Mouse (Mus musculus) thymus, adult 2 months (tissue): ENCODE data around the gene Ptprg. TPM values are rescaled to one million over a fixed set of nuclear protein-coding genes. Genes with fewer than 3 reads are reported as not detected.

Source experiments
- DNase-seq: peaks from one replicate; pipeline ENCODE4 v3.0.0; 2021
- H3K27ac ChIP-seq: fragments of 200-500 bp; 2 replicates; pipeline ENCODE4 v1.5.1; 2012; ENCODE audit warnings: low read length, control low read depth; ENCODE audit not compliant: control insufficient read depth, insufficient read depth
- H3K27me3 ChIP-seq: fragments of 200-500 bp; 2 replicates; pipeline ENCODE4 v1.6.1; 2012; ENCODE audit warnings: mild to moderate bottlenecking, low read length, moderate library complexity, mixed read lengths; ENCODE audit not compliant: control insufficient read depth, insufficient read depth
- H3K36me3 ChIP-seq: fragments of 200-500 bp; 2 replicates; pipeline ENCODE4 v1.6.1; 2012; ENCODE audit warnings: mild to moderate bottlenecking, low read length, moderate library complexity; ENCODE audit not compliant: control insufficient read depth, insufficient read depth
- H3K4me1 ChIP-seq: fragments of 200-500 bp; replicated peaks from 2 replicates; pipeline ENCODE4 v1.6.1; 2012; ENCODE audit warnings: low read length; ENCODE audit not compliant: control insufficient read depth, insufficient read depth
- H3K4me3 ChIP-seq: fragments of 200-500 bp; 2 replicates; pipeline ENCODE4 v1.5.1; 2012; ENCODE audit warnings: mild to moderate bottlenecking, low read length, control low read depth, moderate library complexity; ENCODE audit not compliant: control insufficient read depth, insufficient read depth
- CTCF ChIP-seq: fragments of 200-500 bp; IDR thresholded peaks from 2 replicates; pipeline ENCODE4 v1.5.1; 2012; ENCODE audit warnings: mild to moderate bottlenecking, control low read depth, low read length, moderate library complexity, borderline replicate concordance; ENCODE audit not compliant: control insufficient read depth, poor library complexity, insufficient read depth; ENCODE audit errors: extremely low read depth
- POLR2A ChIP-seq: fragments of 200-500 bp; IDR thresholded peaks from 2 replicates; pipeline ENCODE4 v1.6.1; 2012; ENCODE audit warnings: mild to moderate bottlenecking, low read length, control low read depth, moderate library complexity; ENCODE audit not compliant: control insufficient read depth, poor library complexity, insufficient read depth; ENCODE audit errors: extremely low read depth
- WGBS: fragments of 180-500 bp; shearing (Covaris S2); methylation state at CpG from one replicate; pipeline ENCODE4 v1.1.7; 2018; 5-methylcytosine and 5-hydroxymethylcytosine counted together
- polyA plus RNA-seq: library from polyadenylated mRNA; depleted of rRNA; stranded (reverse); fragments of >200 nt; gene quantifications from 2 replicates; pipeline ENCODE4 v1.2.3, GENCODE M21; 2012

Gene Ptprg
- polyA plus RNA-seq, 1 experiment: 12.3 TPM

GRCm38 (mm10) chr14:12105593-12105992 is 552.3 kb downstream of the Ptprg start:
- TF ChIP-seq POLR2A: no peak
- no peak for TF ChIP-seq CTCF
- Histone ChIP-seq H3K4me1 (no peaks in the 10 kb centered on the region), H3K4me3 (no peak overlapping the region), H3K36me3 (no peaks in the 10 kb centered on the region), H3K27me3 (no peaks in the 10 kb centered on the region; the same call in 1 of the 2 replicates), H3K27ac (no peak overlapping the region)
- DNase-seq: no peak
- 89% methylated on average over 3 of the region's 3 CpGs for WGBS

GRCm38 (mm10) chr14:12107459-12107858 is 554.1 kb downstream of the Ptprg start:
- TF ChIP-seq CTCF: no peak
- 87% methylated on average over 7 of the region's 7 CpGs for WGBS

GRCm38 (mm10) chr14:12107991-12108390 is 554.7 kb downstream of the Ptprg start:
- no peaks in the 10 kb centered on the region for H3K36me3 ChIP-seq
- 29% methylated on average over 7 of the region's 7 CpGs for WGBS
- H3K4me3 ChIP-seq: no peak overlapping the region
- no peaks in the 10 kb centered on the region for H3K4me1 ChIP-seq
- H3K27ac ChIP-seq: no peak overlapping the region
- no peak for DNase-seq
- TF ChIP-seq CTCF (no peak), POLR2A (no peak)
- no peaks in the 10 kb centered on the region; the same call in 1 of the 2 replicates for H3K27me3 ChIP-seq

More at GRCm38 (mm10) chr14:12107459-12107858, 554.1 kb downstream of the Ptprg start:
- H3K27me3 ChIP-seq: no peaks in the 10 kb centered on the region; the same call in 1 of the 2 replicates
- H3K4me3 ChIP-seq: no peak overlapping the region
- DNase-seq: no peak
- H3K27ac ChIP-seq: no peak overlapping the region
- no peaks in the 10 kb centered on the region for H3K4me1 ChIP-seq
- H3K36me3 ChIP-seq: no peaks in the 10 kb centered on the region

- H3K36me3 ChIP-seq: no peaks in the 10 kb centered on the region
- no peak overlapping the region for H3K27ac ChIP-seq
- no peak overlapping the region for H3K4me3 ChIP-seq
- no peak for TF ChIP-seq POLR2A
- TF ChIP-seq CTCF: no peak
- H3K27me3 ChIP-seq: no peaks in the 10 kb centered on the region; the same call in 1 of the 2 replicates
- no peak for DNase-seq
- no peaks in the 10 kb centered on the region for H3K4me1 ChIP-seq
- WGBS: 79% methylated on average over 2 of the region's 2 CpGs
These were observed 559.2 kb downstream of the Ptprg start for GRCm38 (mm10) chr14:12112548-12113011.

GRCm38 (mm10) chr14:12113326-12113725 is 560.0 kb downstream of the Ptprg start:
- DNase-seq: no peak
- Histone ChIP-seq H3K4me3 (no peak overlapping the region), H3K36me3 (no peaks in the 10 kb centered on the region), H3K4me1 (no peaks in the 10 kb centered on the region), H3K27ac (no peak overlapping the region), H3K27me3 (no peaks in the 10 kb centered on the region; the same call in 1 of the 2 replicates)
- no peak for TF ChIP-seq POLR2A
- TF ChIP-seq CTCF: no peak
- 73% methylated on average over 5 of the region's 5 CpGs for WGBS

- no peaks in the 10 kb centered on the region for H3K36me3 ChIP-seq
- no peak overlapping the region for H3K27ac ChIP-seq
- no peaks in the 10 kb centered on the region for H3K4me1 ChIP-seq
- TF ChIP-seq POLR2A: no peak
- no peak for TF ChIP-seq CTCF
- 90% methylated on average over 6 of the region's 6 CpGs for WGBS
- no peak overlapping the region for H3K4me3 ChIP-seq
- DNase-seq: no peak
- H3K27me3 ChIP-seq: no peaks in the 10 kb centered on the region; the same call in 1 of the 2 replicates
These were observed 560.7 kb downstream of the Ptprg start for GRCm38 (mm10) chr14:12114016-12114415.

- H3K36me3 ChIP-seq: no peaks in the 10 kb centered on the region
- H3K4me3 ChIP-seq: no peak overlapping the region
- H3K4me1 ChIP-seq: no peaks in the 10 kb centered on the region
- TF ChIP-seq POLR2A (no peak), CTCF (no peak)
- no peak for DNase-seq
- H3K27ac ChIP-seq: no peak overlapping the region
- H3K27me3 ChIP-seq: no peaks in the 10 kb centered on the region
- WGBS: 88% methylated on average over 8 of the region's 8 CpGs
These were observed 565.9 kb downstream of the Ptprg start for GRCm38 (mm10) chr14:12119260-12119659.
